Mouse (Mus musculus): ENCODE data around the gene Wfikkn1.

Gene Wfikkn1

DNA sequence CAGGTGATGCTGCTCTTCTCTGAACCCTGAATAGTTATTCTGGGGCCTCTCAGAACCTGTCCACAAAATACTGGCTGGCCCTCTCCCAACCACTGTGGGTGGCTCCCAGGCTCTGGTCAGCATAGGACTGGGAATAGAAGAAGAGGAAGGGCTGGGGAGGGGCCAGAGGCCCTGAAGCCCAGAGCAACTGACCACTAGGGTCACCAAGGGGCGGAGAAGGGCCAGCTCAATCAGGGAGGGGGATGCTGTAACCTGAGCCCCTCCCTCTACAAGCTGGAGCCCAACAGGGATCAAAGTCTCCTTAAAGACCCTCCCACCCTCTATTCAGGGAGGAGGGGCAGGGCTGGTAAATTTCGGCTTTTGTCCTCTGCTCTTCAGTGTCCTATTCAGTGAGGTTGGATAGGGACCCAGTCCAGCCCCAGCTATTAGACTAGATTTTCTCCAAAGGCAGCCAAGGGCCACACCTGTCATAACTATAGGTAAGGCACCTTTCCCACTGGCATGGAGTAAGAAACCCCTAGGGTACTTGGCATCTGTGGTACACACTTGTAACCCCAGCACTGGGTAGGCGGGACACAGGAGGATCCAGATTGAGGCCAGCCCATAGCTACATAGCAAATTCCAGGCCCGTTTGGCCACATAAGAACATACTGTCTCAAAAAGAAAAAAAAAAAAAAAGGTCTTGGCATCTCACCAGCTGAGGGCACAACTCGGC lies at the start of gene Wfikkn1:
TSS of gene Wfikkn1 (minus strand) at position 663 of the 715 bp plus-strand sequence.
- DNase-seq (ENCODE audit: low read depth) = no peak

DNA sequence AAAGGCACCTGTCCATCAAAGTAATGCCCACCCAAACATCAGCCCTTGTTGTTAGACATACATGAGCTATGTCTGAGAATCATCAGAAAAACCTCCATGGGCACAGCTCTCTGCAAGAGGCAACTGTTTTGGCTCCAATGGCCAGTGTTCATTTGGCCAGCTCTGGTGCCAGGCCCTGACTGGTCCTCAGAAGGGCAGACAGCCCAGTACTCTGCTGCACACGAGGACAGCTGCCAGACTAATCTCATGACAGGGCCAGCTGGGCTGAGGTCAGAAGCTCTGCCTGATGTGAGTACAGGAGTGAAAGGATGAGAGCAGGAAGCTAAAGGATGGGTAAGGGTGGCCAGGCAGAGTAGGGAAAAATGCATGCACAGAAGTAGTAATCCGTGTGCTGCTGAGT lies 44.7 kb upstream of the Wfikkn1 start:
- no peak for DNase-seq (ENCODE audit: low read depth)

DNA sequence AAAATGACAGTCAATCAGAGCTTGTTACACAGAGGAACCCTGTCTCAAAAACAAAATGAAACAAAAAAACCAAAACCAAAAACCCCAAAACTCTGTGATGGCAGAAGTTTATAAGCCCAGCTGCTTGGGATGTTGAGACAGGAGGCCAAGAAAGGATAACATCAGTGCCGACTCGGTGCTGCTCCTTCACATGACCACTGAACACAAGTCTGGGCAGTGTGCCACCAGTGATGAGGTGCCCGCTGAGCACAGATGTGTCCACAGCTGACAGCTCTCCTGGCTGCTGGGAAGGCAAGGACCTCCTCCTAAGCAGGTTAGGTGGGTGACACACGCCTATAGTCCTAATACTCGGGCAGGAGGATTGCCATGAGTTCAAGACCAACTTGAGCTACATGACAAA lies 41.5 kb upstream of the Wfikkn1 start:
- no peak for DNase-seq (ENCODE audit: low read depth)

DNA sequence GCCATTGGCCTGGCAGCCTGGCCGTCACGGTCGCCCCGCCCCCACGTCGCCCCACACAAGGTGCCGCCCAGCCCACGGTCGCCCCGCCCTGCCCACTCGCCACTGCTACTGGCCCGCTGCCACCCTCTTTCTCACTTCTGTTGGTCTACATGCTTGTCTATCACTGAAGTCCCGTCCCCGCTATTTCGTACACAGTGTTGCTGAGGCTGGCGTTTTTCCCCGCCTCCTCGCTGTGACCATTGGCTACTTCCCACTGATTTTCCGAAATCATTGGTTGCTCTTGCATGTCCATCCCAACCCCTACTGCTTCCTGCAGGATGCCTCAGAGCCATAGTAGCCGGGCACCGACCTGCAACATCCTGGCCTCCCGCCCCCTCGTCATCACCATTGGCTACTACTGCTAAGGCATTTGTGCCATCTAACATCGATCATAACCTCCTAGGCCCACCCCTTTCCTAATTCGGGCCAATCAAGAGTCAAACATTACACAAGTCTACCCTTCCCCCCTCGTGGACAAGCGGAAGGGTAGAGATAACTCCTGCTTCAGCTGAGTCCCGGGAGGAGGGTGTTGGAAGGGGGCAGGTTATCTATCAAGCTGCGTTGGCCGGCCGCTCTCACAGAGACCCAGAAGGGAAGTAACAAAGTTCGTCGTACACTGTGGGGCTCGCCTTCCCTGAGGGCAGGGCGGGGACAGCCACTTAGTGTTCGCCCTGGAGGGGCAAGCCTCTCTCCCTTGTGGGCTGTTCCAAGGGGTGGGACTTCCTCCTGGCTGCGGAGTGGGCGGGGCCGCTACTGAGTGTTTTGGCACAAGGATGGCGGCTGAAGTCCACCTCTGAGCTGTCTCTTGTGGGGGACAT lies 39.4 kb upstream of the Wfikkn1 start:
- DNase-seq (ENCODE audit: low read depth) = peak; percentile 98

DNA sequence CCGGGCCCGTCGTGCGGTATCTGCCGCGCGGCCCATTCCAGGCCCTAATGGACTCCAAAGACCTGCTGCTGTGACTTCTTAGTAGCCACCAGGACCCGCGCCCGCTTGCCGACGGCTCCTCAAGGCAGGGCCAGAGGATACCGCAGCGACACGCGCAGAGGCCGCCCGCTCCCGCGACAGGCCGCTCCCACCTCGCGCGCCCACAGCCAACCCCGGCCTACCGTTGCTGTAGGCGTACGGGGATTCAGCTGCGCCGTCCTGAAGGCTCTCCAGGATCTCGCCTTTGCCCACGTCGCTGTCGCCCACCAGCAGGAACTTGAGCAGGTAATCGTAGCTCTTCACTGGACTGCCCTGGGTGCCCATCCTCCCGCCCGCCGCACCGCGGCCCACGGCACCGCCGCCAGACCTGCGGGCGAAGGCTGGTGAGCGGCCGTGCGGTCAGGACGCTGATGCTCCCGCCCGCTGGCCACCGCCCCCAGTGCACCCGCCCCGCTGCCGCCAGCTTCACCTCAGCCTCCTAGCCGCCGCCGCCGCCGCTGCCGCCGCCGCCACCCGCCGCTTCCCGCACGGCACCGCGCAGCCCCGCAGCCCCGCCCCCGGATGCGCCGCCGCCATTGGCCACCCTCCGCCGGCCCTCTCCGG lies 38.6 kb upstream of the Wfikkn1 start, which contains the start of gene Rab40c:
TSS of gene Rab40c (minus strand) at position 584 of the 642 bp plus-strand sequence.
- no peak for DNase-seq (ENCODE audit: low read depth)

DNA sequence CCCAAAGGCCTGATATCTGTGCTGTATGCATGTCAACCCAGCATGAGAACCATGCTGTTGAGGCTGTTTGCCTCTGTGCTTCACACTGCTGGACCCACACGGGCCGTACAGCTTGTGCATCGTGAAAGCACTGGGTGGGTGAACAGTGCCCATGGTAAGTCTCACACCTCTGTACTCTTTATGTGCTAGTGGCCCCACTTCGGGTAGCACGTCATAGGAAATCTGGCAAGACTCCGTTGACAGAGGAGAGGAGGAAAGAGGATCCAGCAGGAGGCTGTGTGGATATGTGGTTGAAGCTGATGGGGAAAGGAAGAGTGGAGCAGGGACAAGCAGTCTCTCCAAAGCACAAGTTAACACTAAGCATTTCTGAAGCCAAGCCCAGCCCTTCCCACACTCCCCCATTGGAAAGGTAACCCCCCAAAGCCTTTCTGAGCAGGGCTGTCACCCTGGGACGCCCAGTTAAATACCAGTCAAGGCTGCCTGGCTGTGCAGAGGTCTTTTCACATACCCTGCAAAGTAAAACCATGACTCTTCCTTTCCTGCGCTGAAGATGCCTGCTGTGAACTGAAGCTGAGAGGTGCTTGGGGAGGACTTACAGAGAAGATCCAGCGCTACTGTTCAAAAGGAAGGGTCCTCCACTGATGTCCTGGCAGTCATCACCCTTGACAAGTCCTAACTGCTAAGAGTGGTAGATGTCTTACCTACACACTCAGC lies 37.5 kb upstream of the Wfikkn1 start:
- no peak for DNase-seq (ENCODE audit: low read depth)

DNA sequence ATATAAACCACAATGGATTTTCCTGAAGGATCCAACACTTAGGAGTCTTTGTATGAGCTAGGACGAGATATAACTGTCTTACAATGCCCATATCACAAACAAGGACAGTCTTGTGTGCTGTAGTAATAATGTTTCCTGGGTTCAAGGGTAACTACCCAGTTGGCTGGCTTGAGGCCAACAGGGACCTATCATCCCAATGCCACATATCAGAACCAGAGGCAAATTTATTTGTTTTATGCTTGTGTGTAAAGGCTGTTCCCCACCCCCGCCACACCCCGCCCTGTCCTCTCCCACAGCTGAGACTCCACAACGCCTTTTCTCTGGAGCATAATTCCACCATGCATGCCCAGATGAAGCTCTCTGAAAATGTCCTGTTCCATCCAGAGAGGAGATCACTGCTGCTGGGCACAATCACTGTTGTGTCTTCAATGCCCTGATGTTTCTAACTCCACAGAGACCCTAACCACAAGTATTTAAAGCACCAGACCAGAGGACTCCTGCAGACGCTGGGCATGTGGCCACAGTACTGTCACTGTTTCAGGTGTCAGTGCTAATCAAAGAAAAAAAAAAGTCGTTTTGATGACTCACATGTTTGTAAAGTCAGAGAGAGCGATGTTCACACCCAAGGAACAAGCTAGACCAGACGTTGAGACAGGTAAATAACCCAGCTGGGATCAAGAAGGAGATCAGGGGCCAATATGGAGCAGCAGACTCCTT lies 36.4 kb upstream of the Wfikkn1 start:
- DNase-seq (ENCODE audit: low read depth) = no peak

DNA sequence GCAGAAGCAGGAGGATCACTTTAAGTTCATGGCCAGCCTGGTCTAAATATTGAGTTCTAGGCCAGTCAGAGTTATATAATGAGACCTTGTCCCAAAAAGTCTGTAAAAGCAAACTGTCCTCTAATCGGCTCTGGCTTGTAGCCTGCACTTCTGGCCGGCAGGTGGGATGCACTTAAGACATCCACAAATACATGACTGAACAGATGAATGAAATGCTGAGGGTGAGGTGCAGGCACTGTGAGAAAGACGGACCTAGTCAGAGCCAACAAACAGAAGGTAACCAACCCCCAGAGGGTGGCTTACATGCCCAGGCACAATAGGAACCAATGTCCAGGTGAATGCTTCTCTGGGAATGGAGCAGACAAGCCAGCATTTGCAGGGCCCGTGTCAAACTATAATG lies 33.6 kb upstream of the Wfikkn1 start:
- no peak for DNase-seq (ENCODE audit: low read depth)

DNA sequence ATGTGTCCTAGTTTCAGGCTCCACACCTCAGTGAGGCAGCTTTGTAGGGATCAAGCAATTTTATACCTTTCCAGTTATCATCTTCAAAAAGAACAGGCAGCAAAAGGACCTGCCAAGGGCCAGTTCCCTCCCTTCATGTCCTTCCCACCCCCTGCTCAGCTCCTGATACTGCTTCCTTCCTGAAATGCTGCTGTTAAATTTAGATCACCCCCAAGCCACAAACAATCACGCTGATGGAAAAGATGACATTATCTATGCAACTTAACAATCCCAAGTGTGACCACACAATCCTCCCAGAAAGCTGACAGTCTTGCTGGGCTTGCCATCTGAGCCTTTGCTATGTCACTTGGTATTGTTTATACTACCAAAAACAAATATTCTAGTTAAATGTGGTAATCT lies 33.2 kb upstream of the Wfikkn1 start:
- no peak for DNase-seq (ENCODE audit: low read depth)

DNA sequence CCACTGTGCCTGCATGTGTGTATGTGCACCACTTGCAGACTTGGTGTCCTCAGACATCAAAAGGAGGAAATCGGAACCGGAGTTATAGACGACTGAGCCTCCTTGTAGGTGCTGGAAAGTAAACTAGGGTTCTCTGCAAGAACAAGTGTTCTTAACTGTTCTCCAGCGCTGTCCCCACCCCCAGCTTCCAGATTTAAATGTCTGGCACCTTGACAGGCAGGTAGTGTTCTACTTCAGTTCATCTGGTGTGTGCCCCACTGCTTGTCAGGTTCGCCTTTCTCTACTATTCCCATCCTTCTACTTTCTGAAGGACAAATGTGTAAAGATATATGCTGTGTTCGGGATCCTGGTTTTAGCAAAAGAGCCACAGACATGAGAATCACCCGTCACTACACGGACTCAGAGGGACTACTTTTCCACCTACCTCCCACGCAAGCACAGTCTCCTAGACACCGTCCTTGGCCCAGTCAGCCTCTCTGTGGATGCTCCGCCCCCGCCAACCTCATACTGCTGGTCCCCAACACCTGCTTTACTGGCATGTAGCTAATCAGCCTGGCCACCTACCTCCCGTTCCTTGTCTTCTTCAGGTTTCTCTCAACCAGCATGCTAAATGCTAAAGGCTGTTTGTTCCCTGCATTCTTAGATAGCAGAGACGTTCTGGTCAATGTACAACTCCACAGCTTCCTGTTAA lies 32.7 kb upstream of the Wfikkn1 start:
- no peak for DNase-seq (ENCODE audit: low read depth)

DNA sequence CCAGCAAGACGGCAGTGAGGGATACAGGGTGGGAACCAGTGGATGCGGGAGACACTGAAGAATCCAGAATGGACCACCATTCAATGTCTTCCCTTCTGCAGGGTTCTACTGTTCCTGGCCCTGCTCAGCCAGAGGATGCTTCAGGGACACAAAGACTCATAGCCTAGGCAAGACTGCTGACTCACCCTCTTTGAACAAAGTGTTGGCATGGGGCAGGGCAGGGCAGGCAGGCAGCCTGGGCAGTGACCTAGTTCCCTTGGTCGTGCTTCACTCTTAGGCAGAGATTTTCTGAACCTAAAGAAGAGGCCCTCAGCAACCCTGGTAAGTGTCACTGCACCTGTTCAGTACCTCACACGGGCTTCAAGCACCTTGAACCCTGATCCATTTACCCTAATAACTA lies 31.2 kb upstream of the Wfikkn1 start:
- DNase-seq (ENCODE audit: low read depth) = no peak

DNA sequence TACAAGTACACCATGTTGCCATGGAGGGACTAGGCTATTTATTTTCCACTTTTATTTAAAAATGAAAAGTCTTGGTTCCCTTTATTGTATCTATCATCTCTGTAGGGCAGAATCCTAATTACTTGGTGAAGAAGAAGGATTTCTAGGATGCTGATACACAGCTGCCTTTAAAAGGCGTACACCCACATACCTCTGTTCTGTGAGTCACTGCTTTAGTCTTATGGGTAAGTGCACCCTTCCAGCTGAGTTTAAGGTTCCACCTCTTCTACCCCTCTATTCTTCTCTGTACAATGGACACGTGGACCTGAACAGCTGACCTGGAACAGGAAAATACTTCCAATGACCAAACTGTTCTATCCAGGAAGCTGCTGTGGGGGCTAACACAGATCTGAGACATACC lies 27.0 kb upstream of the Wfikkn1 start:
- DNase-seq (ENCODE audit: low read depth) = no peak

DNA sequence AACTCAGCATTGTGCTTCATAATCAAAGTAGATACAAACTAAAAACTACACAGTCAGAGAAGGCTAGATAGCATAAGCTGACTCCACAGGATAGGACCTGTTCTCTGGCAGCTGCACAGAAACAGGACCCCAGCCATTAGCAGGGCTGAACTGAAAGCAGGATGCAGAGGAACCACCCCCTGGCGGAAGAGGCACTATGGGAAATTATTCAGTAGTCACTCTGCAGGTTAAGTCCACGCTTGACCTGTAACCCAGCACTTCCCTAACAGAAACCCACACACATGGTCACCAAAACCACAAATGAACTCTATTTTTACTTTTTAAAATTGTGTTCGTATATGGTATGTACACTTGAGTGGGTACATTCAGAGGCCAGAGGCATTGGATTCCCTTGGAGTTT lies 22.4 kb upstream of the Wfikkn1 start:
- DNase-seq (ENCODE audit: low read depth) = no peak

DNA sequence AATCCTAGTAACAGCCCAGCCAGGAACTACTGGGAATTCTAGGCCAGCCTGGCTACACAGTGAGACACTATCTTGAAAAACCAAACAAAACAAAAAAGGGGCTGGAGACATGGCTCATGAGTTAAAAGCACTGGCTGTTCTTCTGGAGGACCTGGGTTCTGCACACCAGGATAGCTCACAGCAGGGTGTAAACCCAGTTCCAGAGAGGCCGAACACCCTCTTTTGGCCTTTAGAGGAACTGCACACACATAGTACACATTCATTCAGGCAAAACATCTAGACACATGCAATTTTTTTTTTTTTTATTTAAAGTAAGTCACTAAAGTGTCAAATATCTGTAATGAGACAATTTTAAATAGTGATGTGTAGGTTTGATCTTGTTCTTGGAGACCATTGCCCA lies 19.5 kb upstream of the Wfikkn1 start:
- no peak for DNase-seq (ENCODE audit: low read depth)

DNA sequence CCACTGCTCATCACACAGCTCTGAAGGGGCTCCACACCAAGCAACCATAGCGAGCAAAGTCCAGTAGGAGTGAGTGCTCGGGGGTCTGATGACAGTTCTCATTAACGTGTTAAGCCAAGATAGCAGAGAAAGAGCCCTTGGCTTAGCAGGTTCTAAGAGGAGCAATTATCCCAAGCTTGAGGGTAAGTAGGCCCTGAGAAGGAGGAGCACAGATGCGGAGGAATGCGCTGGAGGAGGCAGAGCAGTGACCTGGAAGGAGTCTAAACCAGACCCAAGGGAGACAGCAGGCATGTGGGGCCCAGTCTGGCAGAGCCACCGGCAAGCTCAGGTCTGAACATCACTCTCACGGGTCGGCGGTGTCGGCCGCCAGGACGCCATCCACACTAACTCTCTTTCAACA lies 15.2 kb upstream of the Wfikkn1 start:
- no peak for DNase-seq (ENCODE audit: low read depth)

DNA sequence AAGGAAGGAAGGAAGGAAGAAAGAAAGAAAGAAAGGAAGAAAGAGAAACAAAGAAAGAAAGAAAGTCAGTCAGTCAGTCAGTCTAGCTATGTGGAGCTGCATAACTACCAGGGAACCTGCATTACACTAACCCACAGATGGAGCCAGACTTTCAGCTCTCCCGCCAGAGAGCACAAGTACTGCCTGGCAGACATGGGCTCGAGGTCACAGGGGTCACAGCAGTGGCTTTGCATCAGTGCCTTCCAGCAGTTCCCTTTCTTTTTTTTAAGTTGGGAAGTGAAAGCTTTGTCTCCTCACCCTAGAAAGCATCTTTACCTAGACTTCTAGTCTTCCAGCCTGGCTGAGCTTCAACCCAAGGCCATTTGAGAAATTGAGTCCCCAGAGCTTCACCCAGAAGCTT lies 14.8 kb upstream of the Wfikkn1 start:
- no peak for DNase-seq (ENCODE audit: low read depth)

DNA sequence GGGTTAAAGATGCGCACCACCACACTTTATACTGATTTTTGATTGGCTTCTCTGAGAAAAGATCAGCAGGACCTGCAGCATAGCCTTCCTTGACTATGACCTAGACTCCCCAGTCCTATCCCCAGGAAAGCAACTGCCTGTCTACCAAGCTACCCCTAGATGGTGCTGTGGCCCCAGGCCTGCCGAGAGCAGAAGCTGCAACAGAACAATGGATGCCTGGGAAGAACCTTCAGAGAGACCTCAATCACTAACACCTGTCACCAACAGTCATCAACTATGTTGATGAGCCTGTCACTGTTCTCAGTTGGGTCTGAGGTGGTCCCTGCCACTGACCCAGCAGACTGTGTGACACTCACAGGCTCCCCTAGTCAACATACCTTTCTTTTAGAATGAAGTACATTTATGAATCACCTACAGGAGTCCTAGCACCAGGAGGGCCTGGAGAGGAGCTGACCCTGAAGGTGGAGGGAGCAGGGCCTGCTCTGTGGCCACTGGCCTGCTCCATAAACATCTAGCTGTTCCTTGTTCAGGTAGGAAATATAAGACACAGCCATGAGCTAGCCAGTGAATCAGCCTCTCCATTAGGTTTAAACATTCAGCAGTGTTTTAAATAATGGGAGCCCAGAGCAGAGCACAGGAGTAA lies 13.4 kb upstream of the Wfikkn1 start:
- DNase-seq (ENCODE audit: low read depth) = peak; percentile 60

DNA sequence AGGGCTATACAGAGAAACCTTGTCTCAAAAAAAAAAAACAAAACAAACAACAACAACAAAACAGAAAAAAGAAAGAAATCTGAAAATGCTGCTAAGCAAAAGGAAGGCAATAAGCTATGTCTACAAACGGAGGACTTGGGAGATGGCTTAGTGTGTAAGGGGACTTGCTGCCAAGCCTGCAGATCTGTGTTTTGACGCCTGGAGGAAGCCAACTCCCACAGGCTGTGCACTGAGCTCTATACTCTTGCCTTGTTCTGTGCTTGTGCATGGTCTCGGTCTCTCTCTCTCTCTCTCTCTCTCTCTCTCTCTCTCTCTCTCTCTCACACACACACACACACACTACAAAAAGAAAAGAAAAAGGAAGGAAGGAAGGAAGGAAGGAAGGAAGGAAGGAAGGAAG lies 8.2 kb upstream of the Wfikkn1 start:
- DNase-seq (ENCODE audit: low read depth) = no peak

DNA sequence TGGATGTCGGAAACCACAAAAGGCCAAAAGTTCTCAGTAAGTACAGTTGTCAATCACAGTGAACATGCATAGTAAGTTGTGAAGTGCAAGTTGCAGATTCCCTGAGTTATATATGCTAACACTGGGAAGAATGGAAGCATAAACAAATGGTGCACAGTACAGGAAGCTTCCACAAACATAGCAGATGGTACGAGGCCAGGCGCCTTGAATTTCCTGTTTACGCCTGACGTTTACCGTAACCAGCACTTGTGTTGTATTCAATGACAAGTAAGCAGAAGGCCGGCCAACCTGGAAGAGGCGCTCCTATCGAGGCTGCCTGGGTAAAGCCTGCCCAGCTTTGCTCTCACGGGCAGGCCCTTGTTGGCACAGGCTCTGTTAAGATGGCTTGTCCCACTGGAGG lies 6.8 kb upstream of the Wfikkn1 start:
- DNase-seq (ENCODE audit: low read depth) = no peak

DNA sequence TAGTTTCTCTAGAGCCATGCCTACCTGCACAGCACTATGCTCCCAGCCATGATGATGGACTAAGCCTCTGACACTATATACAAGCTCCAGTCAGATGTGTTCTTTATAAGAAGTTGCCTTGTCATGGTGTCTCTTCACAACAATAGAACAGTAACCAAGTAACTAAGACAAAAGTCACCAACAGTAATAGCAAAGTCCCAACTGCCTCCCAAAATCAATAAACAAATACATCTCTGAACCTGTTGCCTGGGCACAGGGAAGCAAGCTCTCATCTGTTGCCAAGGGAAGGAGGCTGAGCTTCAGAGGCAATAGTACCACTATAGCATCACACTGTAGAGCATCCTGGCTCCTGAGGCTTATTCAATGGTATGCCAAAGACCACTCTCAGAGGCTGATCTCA lies 6.1 kb upstream of the Wfikkn1 start:
- DNase-seq (ENCODE audit: low read depth) = no peak

DNA sequence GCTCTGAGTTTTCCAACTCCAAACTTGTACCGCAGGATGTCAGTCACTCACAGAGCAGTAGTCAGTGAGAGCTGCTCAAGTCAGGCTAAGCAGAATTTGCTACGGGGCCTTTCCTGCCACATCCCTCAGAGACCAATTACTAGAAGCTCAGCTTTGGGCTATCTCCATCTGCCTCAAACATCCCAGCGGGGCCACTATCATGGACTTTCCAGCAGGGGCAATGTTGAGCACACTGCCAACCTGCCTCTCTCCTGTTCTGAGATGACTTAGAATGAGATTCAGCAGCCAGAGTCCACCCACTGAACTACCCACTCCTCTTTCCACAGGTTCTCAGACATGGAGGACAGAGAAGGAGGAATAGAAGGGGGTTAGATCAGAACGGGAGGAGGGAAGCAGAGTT lies 5.0 kb upstream of the Wfikkn1 start:
- DNase-seq (ENCODE audit: low read depth) = no peak
